Mouse (Mus musculus): ENCODE data around the gene Hmgb1.

DNA sequence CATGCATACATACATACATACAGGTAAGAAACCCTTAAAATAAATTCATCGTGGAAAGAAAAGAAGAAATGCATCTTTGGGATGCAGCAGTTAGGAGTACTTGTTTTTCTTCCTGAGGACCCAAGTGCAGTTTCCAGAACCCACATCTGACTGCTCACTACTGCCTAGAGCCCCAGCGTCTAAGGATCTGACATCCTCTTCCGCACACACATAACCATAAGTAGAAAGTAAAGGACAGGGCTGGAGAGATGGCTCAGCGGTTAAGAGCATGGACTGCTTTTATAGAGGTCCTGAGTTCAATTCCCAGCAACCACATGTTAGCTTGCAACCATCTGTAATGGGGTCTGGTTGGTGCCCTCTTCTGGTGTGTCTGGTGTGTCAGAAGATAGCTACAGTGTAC is 151.9 kb downstream of the Hmgb1 start:
- TF ChIP-seq CTCF (IDR thresholded peaks at IDR 0.05; ENCODE audit: low read depth) = no peak
- no peak for TF ChIP-seq EP300 (optimal IDR thresholded peaks at IDR 0.05)
